Mouse (Mus musculus) effector memory CD4-positive, alpha-beta T cell, adult 5 months (primary cell): ENCODE results near the gene Atl2. TPM values are rescaled to one million over a fixed set of nuclear protein-coding genes. Genes with fewer than 3 reads are reported as not detected.

Experiments
- polyA plus RNA-seq: library from polyadenylated mRNA; unstranded; fragments of 100-300 nt; shearing (Covaris generic); gene quantifications from one replicate; pipeline ENCODE4 v1.2.1, GENCODE M21; 2017

Gene Atl2
- polyA plus RNA-seq, result 59.8 TPM

GRCm38 (mm10) chr17:79895911-79896423, at the start of gene Atl2:
Atl2 (minus strand) TSS chr17:79896123.

Other genes with a start within 250 kb of the Atl2 start
- 0.19 TPM for gene Cyp1b1, start 181.1 kb downstream of the Atl2 start, polyA plus RNA-seq
- gene Hnrnpll, start 166.2 kb upstream of the Atl2 start, polyA plus RNA-seq, result 52.7 TPM
- 11.0 TPM for gene Galm, start 231.3 kb upstream of the Atl2 start, polyA plus RNA-seq